Mouse (Mus musculus): ENCODE measurements around the gene Fbxl17. TPM values are rescaled to one million over a fixed set of nuclear protein-coding genes. Genes with fewer than 3 reads are reported as not detected.

Gene Fbxl17
- total and polyA plus RNA-seq, 3 experiments, result 5.0 to 9.7 TPM; not detected in 1

GRCm38 (mm10) chr17:63220821-63221220, 279.0 kb downstream of the Fbxl17 start:
- Histone ChIP-seq H3K36me3 (ENCODE audit: control insufficient read depth in 1 of 2, insufficient read depth in 2 of 2, low read length in 2 of 2) (no peaks in the 10 kb centered on the region), H3K9me3 (replicated peaks; ENCODE audit: insufficient read depth, low read length) (no peaks in the 10 kb centered on the region), H3K27ac (ENCODE audit: control insufficient read depth, low read depth, low read length) (no peak overlapping the region), H3K4me1 (ENCODE audit: control insufficient read depth in 1 of 2, insufficient read depth in 2 of 2, low read length in 2 of 2) (no peaks in the 10 kb centered on the region), H3K79me2 (ENCODE audit: control insufficient read depth, insufficient read depth, low read length, poor library complexity) (no peaks in the 10 kb centered on the region), H3K4me3 (ENCODE audit: control insufficient read depth in 1 of 2, insufficient read depth in 1 of 2, low read depth in 2 of 2, low read length in 2 of 2) (no peak overlapping the region), H3K9ac (ENCODE audit: control insufficient read depth, low read depth, low read length, poor library complexity, severe bottlenecking) (no peak overlapping the region), H3K27me3 (ENCODE audit: control insufficient read depth in 1 of 2, insufficient read depth in 2 of 2, low read length in 2 of 2) (no peaks in the 10 kb centered on the region)
- DNase-seq (ENCODE audit: low read depth, low spot score), result no peak
- TF ChIP-seq POLR2A (IDR thresholded peaks at IDR 0.05; ENCODE audit: control insufficient read depth in 1 of 2, insufficient read depth in 1 of 2, low read depth in 1 of 2, low read length in 2 of 2, poor library complexity in 1 of 2), result no peak

GRCm38 (mm10) chr17:63217016-63217415, 282.8 kb downstream of the Fbxl17 start:
- Histone ChIP-seq H3K9me3 (replicated peaks; ENCODE audit: insufficient read depth, low read length) (no peaks in the 10 kb centered on the region), H3K79me2 (ENCODE audit: control insufficient read depth, insufficient read depth, low read length, poor library complexity) (no peaks in the 10 kb centered on the region), H3K4me3 (ENCODE audit: control insufficient read depth in 1 of 2, insufficient read depth in 1 of 2, low read depth in 2 of 2, low read length in 2 of 2) (no peak overlapping the region), H3K27ac (ENCODE audit: control insufficient read depth, low read depth, low read length) (no peak overlapping the region), H3K27me3 (ENCODE audit: control insufficient read depth in 1 of 2, insufficient read depth in 2 of 2, low read length in 2 of 2) (no peaks in the 10 kb centered on the region), H3K9ac (ENCODE audit: control insufficient read depth, low read depth, low read length, poor library complexity, severe bottlenecking) (no peak overlapping the region), H3K36me3 (ENCODE audit: control insufficient read depth in 1 of 2, insufficient read depth in 2 of 2, low read length in 2 of 2) (peaks cover 0 to 4% of the 10 kb centered on the region in 2 experiments; a peak in 1 of 4 replicates), H3K4me1 (ENCODE audit: control insufficient read depth in 1 of 2, insufficient read depth in 2 of 2, low read length in 2 of 2) (no peaks in the 10 kb centered on the region)
- TF ChIP-seq MAZ (IDR thresholded peaks at IDR 0.05; ENCODE audit: low read depth, low read length), result no peak
- no peak for DNase-seq (ENCODE audit: low read depth, low spot score)

- peaks cover 0 to 4% of the 10 kb centered on the region in 2 experiments; a peak in 1 of 4 replicates for H3K36me3 ChIP-seq (ENCODE audit: control insufficient read depth in 1 of 2, insufficient read depth in 2 of 2, low read length in 2 of 2)
- H3K9ac ChIP-seq (ENCODE audit: control insufficient read depth, low read depth, low read length, poor library complexity, severe bottlenecking), result no peak overlapping the region
- H3K4me1 ChIP-seq (ENCODE audit: control insufficient read depth in 1 of 2, insufficient read depth in 2 of 2, low read length in 2 of 2), result no peaks in the 10 kb centered on the region
- H3K27ac ChIP-seq (ENCODE audit: control insufficient read depth, low read depth, low read length), result no peak overlapping the region
- no peak for TF ChIP-seq GATA1 (IDR thresholded peaks at IDR 0.05; ENCODE audit: low read depth, low read length)
- TF ChIP-seq E2F4 (IDR thresholded peaks at IDR 0.05; ENCODE audit: borderline replicate concordance, low read depth, low read length), result no peak
- TF ChIP-seq MAX (IDR thresholded peaks at IDR 0.05; ENCODE audit: low read length), result no peak
- TF ChIP-seq MEF2A (IDR thresholded peaks at IDR 0.05; ENCODE audit: extremely low read depth, insufficient replicate concordance, low read depth, low read length, poor library complexity, severe bottlenecking), result no peak
- no peak for TF ChIP-seq GABPA (IDR thresholded peaks at IDR 0.05; ENCODE audit: low read depth, low read length)
- no peak for TF ChIP-seq USF1 (IDR thresholded peaks at IDR 0.05; ENCODE audit: low read depth, low read length)
- TF ChIP-seq NELFE (IDR thresholded peaks at IDR 0.05; ENCODE audit: low read depth, low read length), result no peak
- no peak for TF ChIP-seq USF2 (IDR thresholded peaks at IDR 0.05; ENCODE audit: borderline replicate concordance in 1 of 2, insufficient read depth in 1 of 2, low read depth in 1 of 2, low read length in 2 of 2)
- TF ChIP-seq UBTF (IDR thresholded peaks at IDR 0.05; ENCODE audit: borderline replicate concordance, insufficient read depth, low read depth, low read length), result no peak
- TF ChIP-seq RCOR1 (IDR thresholded peaks at IDR 0.05; ENCODE audit: low read depth, low read length), result no peak
- no peak for TF ChIP-seq MXI1 (IDR thresholded peaks at IDR 0.05; ENCODE audit: low read depth, low read length)
- TF ChIP-seq POLR2AphosphoS5 (IDR thresholded peaks at IDR 0.05; ENCODE audit: borderline replicate concordance, low read depth, low read length), result no peak
- no peak for TF ChIP-seq ELF1 (IDR thresholded peaks at IDR 0.05; ENCODE audit: low read depth, low read length)
- no peak for DNase-seq (ENCODE audit: low read depth, low spot score)
- no peaks in the 10 kb centered on the region for H3K27me3 ChIP-seq (ENCODE audit: control insufficient read depth in 1 of 2, insufficient read depth in 2 of 2, low read length in 2 of 2)
- H3K79me2 ChIP-seq (ENCODE audit: control insufficient read depth, insufficient read depth, low read length, poor library complexity), result no peaks in the 10 kb centered on the region
- H3K4me3 ChIP-seq (ENCODE audit: control insufficient read depth in 1 of 2, insufficient read depth in 1 of 2, low read depth in 2 of 2, low read length in 2 of 2), result no peak overlapping the region
- no peaks in the 10 kb centered on the region for H3K9me3 ChIP-seq (replicated peaks; ENCODE audit: insufficient read depth, low read length)
These were observed 287.8 kb downstream of the Fbxl17 start for GRCm38 (mm10) chr17:63212018-63212417.

Measured in MEL (cell line).